Mouse (Mus musculus) heart, adult 2 months (tissue): ENCODE results near the gene Gm37240.

ENCODE experiments used
- CTCF ChIP-seq: fragments of 200-600 bp; IDR thresholded peaks from 2 replicates; pipeline ENCODE4 v1.8.1; 2022; ENCODE audit warnings: antibody characterized with exemption, mild to moderate bottlenecking, moderate library complexity
- POLR2A ChIP-seq: fragments of 200-500 bp; IDR thresholded peaks from 2 replicates; pipeline ENCODE4 v1.6.1; 2011; ENCODE audit warnings: mild to moderate bottlenecking, low read depth, low read length, control low read depth; ENCODE audit not compliant: insufficient read depth

- no peak for TF ChIP-seq POLR2A
- TF ChIP-seq CTCF, result no peak
Measured at GRCm38 (mm10) chr3:85496146-85496545, 391.2 kb downstream of the Gm37240 start.
